Mouse (Mus musculus): Measurements from ENCODE around the gene Stk25. TPM values are rescaled to one million over a fixed set of nuclear protein-coding genes. Genes with fewer than 3 reads are reported as not detected.
A peak's percentile ranks its signal among the peaks of the same experiment; 100 is the strongest.
"Not testable (repeated sequence)": the region's sequence is repeated elsewhere in the genome, so short reads cannot be mapped to it uniquely, and the experiment has no call there.

The Stk25 gene
- total RNA-seq (2021) = 100 to 1,000 TPM; 135 to 138 TPM

DNA sequence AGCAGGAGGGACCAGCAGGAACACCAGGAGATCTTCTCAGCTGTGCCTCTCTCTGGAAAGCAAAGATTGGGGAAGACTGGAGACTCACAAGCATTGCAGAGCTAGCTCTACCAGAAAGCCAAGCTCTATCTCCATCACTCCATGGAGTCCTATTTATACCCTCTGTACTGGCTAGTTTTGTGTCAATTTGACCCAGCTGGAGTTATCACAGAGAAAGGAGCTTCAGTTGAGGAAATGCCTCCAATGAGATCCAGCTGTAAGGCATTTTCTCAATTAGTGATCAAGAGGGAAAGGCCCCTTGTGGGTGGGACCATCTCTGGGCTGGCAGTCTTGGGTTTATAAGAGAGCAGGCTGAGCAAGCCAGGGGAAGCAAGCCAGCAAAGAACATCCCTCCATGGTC is at the start of gene Stk25:
Gene Stk25, minus strand, starts transcription at position 101 of the 400 bp plus-strand sequence.
- intact Hi-C loops (cut with DNase I); DNase-seq: not testable (repeated sequence)

DNA sequence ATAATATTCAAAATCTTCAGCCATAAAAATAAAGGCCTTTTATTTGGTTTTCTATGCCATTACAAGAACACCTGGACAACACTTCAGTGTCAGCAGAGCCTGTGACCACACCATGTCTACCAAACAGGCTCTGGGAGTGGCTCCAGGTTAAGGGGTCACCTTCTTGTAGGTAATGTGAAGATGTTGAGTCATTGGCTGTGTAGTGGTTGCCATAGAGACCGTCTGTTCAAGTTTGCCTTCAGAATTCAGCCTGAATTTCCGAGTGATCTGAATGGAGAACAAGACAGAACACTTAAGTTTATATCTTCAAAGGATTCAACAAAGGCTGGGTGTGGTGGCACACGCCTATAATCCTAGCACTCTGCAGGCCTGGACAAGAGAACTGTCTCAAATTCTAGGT is 46.9 kb upstream of the Stk25 start:
- intact Hi-C loops (cut with DNase I) = no loop called here
- DNase-seq = no peak

DNA sequence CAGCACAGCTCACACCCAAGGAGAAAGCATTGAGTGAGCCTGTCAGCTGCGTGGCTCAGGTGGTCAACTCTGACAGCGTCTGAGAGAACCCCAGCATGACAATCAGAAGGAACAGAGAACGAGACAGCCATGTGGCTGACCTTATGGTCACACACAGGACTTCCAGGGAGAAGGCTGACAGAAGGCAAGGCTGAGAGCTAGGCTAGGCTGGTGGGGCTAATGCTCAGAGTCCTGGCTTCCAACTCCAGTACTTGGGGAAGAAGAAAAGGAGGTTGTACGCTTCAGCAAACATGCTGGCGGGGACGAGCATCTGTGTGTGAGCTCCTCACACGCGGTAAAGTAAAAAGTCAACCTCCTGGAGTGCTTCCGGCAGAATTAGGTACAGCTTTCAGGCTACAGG is 45.9 kb upstream of the Stk25 start:
- no peak for DNase-seq
- intact Hi-C loops (cut with DNase I) = no loop called here

DNA sequence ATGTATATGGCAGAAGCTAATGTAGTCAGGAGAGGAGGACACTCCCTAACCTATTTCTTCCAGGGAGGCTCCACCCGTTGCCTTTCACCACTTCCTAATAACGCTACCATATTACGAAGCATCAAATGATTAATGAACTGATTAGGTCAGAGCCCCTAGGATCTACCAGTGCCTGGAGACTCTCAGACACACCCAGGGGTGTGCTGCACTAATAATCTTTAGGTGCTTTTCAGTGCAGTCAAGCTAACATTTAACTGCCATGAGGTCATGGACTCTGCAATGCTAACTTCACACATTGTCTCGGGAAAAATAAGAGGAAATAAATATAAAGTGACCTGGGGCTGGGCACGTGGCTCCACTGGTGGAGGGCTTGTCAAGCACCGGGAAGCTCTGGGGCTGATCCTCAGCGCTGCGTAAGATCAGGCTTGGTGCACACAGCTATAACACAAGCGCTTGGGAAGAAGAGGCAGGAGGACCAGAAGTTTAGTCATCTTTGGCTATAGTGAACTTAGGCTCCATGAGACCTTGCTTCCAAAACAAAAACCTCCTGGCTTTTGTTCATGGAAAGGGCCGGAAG is 45.1 kb upstream of the Stk25 start:
- intact Hi-C loops (cut with DNase I) = no loop called here
- no peak for DNase-seq

DNA sequence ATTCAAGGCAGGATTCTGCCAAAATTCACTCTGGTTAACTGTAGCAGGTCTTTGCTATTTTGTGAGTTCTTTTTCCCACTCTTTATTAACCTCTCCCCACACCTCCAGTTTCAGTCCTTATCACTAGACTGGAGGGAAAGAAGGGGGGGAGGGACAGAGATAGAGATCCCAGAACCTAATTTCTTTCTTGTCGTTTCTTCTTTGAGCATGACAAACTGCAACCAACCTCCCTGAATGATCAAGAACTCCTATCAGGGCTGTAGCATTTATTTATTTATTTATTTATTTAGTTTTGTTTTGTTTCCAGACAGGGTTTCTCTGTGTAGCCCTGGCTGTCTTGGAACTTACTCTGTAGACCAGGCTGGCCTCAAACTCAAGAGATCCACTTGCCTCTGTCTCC is 43.6 kb upstream of the Stk25 start:
- no peak for DNase-seq
- intact Hi-C loops (cut with DNase I) = no loop called here

DNA sequence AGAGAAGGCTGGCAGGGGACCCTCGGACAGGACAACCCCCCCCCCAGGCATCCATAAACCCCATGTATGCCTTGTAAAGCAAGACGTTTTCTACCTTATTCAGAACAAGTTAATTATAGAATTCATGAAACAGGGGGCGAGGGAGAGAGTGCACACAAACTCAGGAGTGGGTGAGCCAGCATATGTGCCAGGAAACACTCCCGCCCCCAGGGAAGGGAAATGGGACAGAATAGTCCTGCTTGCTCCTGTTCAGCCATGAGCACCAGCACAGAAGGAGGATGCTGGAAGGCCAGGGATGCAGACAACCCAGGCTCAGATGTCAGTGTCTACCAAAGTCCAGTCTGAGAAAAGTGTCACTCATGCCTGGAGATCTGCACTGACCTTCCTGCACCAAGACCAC is 40.7 kb upstream of the Stk25 start:
- DNase-seq = no peak
- intact Hi-C loops (cut with DNase I) = no loop called here

DNA sequence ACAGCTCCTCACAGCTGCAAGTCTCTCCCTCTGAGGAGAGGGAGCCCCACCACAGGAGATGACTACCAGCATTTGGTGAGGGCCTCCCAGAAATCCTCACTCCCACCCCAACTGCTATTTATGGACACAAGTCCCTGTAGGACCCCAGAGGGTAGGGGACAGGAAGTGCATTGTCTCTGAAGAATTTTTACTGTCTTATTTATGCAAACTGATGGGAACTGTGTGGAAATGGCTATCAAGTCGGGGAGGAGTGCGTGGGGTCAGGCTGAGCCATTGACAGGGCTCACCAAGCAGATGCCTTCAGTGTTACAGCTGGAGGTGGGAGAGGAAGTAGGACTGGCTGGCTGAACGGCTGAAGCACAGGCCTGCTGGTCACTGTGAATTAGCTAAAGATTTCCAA is 38.9 kb upstream of the Stk25 start:
- DNase-seq = no peak
- intact Hi-C loops (cut with DNase I) = no loop called here

DNA sequence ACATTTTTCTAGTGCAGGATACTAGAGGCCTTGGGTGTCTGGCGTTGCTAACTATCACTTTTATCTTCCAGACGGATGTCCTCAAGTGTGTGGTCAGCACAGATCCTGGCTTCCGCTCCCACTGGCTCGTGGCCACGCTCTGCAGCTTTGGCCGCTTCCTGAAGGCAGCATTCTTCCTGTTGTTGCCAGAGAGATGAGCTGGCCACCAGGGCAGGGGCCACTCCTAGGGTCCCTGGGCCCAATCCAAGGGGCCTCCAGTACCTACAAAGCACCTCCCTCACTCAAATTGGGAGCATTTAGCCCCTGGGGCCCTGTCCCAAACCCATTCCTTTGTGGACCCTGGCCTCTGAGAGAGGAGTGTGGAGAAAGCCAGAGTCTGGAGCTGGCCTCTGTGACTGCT is 36.5 kb upstream of the Stk25 start:
- intact Hi-C loops (cut with DNase I) = no loop called here
- peak; percentile 80 for DNase-seq

DNA sequence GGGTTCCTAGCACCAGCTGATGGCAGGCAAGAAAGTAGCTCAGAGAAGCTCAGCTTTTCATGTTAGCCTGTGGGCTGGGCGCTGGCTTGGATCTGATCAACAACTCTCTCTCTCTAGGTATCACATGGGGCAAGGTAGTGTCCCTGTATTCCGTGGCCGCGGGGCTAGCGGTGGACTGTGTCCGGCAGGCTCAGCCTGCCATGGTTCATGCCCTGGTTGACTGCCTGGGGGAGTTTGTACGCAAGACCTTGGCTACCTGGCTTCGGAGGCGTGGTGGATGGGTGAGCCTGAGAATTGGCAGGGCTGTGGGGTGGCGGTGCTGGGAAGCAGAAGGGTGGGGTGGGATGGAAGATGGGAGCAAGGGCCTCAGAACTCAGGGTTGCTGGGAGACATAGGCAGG is 35.5 kb upstream of the Stk25 start:
- intact Hi-C loops (cut with DNase I) = no loop called here
- DNase-seq = no peak

DNA sequence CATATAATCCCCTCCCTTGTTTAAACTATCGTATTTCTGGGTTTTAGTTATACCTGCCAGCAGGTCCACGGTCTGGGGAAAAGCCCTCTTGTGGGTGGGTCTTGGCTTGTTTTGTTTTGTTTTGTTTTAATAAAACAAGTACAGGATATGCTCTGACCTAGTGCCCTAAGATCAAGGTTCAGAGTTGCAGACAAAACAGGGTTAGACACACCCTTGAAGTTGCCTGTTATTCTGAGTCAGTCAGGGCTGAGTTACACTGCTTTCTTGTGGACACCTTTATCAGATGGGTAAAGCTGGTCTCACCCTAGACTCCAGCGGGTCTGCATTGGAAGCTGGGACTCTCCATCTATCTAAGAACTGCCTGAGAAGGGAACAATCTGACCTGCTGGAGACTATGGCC is 35.0 kb upstream of the Stk25 start:
- DNase-seq = no peak

DNA sequence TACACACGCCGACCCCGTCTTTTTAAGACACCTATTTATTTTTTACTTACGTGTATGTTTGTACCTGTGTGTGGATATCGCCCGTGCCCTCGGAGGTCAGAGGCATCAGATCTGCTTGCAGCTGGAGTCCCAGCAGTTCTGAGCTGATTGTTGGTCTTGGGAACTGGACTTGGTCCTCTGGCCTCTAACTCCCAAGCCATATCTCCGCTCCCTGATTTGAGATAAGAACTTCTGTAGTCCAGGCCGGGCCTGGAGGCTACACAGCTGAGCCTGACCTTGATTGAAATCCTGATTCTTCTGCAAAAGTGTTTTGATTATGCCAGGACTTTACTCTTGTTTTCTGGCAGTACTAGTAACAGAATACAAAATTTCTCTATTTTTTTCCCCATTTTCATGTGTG is 34.3 kb upstream of the Stk25 start:
- intact Hi-C loops (cut with DNase I) = no loop called here
- DNase-seq = no peak

More for the DNA sequence above, 35.0 kb upstream of the Stk25 start:
- intact Hi-C loops (cut with DNase I) = no loop called here

DNA sequence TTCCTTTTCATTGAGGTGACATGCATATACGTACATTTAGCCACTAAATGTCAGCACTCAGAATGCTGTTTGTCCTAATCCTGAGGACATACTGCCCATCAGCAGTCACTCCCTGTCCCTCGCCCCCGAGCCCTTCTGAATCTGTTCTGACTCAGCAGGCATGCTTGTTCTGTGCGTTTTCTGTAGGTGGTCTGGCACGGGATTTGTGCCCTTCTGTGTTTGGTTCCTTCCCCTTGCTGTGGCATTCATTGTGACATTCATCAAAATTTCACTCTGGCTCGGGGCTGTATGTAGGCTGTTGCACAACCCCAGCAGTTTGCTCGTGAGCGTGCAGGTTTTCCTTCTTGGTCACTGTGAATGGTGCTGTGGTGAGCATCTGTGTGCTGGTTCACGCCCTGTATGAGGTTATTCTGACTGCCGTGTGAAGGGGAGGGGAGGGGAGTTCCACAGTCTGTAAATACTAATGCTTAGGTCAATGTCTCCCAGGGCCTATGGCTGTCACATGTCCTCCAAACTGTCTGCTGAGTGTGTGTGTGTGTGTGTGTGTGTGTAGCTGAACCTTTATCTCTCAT is 33.4 kb upstream of the Stk25 start:
- intact Hi-C loops (cut with DNase I) = no loop called here
- no peak for DNase-seq

DNA sequence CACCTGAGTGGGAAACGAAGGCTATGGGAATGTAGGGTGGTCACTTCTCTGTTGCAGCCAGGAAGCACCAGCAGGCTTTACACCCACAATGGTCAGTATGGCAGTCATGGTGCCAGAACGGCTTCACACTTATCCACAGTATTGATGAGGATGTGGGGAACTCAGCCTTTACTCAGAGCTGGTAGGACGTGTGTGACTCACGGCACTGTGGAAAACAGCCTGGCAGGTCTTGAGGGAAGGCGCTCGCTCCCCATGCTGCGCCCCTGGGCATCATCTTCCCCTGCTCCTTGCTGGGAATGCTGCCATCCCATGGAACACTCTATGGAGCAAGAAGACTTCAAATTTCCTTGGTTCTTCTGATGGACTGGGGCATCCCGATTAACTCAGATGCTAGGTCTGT is 32.6 kb upstream of the Stk25 start:
- no peak for DNase-seq
- intact Hi-C loops (cut with DNase I) = no loop called here

DNA sequence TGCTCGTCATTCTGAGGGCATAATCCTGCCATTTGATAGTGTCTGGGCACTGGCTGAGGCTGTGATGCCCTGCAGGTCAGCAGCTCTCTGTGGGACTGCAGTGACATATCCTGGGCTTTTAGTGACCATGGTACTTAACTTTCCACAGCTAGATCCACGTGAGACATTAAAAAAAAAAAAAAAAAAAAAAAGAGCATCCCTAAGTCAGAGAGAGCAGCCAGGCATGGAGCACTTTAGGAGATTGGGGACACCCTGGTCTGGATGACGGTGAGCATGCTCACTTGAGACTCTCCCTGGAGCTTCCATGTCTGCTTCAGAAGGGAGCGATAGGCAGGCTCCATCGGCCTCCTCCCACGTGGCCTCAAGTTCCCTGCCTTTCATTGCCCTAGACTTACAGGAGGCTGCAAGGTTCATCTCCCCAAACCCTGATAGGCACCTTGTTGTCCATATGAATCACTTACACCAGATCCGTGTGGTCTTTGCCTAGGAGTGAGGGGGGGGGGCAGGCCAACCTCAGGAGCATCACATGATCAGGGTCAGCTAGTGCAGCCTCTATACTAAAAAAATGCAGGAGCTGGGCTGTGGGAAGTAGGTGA is 31.5 kb upstream of the Stk25 start:
- intact Hi-C loops (cut with DNase I) = loop anchor here (5.0 kb wide), 1 partner anchor 32 kb away; no protein-coding TSS in a partner anchor
- no peak for DNase-seq

DNA sequence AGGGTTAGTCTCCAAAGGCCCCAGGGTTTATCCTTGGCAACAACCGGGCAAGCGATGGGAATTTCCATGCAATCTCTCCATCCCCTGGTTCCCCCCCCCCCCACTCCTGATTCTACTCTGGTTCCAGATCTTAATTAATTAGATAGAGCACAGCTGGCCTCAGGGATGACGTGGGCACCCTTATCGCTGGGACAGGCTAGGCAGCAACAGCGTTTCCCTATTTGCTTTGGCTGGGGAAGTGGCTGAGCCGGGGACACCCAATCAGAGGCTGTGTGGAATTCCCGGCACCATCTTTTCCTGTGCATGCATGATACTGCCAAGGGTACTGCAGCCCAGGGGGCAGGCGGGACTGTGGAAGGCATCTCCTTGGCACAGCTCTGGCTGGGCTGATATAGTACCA is 29.7 kb upstream of the Stk25 start:
- intact Hi-C loops (cut with DNase I) = loop anchor here (5.0 kb wide), 1 partner anchor 34 kb away; no protein-coding TSS in a partner anchor
- DNase-seq = peak; percentile 48 to 53

DNA sequence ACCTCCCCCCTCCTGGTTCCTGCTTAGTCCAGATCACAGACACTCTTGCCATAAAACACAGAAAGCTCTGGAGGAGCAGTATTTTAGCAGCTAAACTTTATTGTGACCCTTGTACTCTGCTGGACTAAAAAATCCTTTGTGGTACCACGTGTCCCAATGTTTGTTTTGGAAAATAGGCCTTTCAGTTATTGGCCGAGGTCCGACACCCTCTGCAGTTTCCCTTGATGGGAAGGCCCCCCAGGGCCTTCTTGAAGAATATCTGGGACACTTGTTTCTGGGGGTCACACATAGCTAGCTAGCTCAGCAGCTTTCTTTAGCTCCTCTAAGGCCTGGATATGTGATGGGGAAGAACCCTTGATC is 28.5 kb upstream of the Stk25 start:
- no peak for DNase-seq
- intact Hi-C loops (cut with DNase I) = loop anchor here (5.0 kb wide), 1 partner anchor 35 kb away; no protein-coding TSS in a partner anchor

DNA sequence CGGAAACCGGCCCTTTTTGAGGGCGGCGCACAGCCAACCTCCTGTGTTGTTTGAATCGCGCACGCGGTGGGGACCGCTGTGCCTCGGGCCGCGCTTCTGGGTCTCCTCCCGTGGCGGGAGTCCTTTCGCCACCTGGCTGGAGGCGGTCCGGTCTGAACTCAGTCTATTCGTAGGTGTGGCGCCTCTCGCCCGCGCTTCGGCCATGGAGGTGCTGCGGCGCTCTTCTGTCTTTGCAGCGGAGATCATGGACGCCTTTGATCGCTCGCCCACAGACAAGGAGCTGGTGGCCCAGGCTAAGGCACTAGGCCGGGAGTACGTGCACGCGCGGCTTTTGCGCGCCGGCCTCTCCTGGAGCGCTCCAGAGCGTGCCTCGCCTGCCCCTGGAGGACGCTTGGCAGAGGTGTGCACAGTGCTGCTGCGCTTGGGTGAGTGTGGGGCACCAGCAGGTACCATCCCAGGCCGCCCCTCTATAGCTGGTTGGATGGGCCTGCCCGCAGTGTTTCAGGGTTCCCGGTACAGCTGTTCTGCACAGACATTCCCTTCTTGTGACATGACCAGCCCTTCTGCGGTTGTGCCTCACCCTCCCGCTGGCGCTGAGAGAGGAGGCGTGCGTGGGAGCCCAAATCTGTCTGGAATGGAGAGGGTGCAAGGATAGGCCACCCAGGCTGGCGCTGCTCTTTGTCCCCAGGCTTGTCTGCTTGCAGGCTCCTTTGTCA is 27.9 kb upstream of the Stk25 start:
- intact Hi-C loops (cut with DNase I) = loop anchor here (5.0 kb wide), 1 partner anchor 36 kb away; no protein-coding TSS in a partner anchor
- peak; percentile 62 to 68 for DNase-seq

DNA sequence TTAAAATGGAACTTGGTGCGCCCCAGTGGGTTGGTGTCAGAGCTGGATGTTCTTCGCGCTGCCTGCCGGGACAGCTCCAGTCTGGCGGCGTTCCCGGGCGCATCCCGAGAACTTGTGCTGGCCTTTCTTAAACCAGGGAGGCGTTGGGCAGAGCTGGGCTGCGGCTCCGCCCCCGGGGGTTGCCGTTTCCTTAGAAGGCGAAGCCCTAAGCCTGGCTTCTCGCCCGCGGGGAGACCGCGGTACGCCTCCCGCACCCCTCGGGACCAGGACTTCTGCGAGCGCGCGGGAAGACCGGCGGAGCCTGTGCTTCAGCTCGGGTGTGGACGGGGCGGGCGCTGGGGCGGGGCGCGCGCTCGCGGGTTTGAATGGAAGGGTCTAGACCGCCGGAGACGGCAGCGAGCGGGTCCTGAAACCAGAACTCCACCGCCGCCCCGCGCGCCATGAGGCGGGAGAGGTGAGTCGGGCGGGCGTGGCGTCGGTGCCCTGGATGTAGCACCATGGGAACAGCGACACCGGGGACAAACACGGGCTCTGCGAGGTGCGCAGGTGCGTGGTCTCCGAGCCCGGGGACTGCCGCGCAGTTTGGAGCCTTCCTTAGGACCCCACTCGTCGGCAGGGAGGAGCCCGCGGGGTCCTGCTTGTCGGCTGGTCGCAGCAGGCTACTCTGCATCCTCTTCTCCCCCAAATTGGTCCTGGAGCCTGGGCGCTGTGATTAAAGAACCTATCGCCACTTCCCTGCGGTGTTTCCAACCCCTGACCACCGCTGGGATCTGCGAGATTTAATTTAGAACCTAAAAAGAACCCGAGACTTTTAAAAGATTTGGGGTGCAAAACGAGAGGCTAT is 27.2 kb upstream of the Stk25 start, which contains the start of gene Bok:
Gene Bok, plus strand, starts transcription at position 260 of the 844 bp plus-strand sequence.
- intact Hi-C loops (cut with DNase I) = loop anchor here (5.0 kb wide), 1 partner anchor 37 kb away; no protein-coding TSS in a partner anchor
- DNase-seq = peak; percentile 87 to 88

DNA sequence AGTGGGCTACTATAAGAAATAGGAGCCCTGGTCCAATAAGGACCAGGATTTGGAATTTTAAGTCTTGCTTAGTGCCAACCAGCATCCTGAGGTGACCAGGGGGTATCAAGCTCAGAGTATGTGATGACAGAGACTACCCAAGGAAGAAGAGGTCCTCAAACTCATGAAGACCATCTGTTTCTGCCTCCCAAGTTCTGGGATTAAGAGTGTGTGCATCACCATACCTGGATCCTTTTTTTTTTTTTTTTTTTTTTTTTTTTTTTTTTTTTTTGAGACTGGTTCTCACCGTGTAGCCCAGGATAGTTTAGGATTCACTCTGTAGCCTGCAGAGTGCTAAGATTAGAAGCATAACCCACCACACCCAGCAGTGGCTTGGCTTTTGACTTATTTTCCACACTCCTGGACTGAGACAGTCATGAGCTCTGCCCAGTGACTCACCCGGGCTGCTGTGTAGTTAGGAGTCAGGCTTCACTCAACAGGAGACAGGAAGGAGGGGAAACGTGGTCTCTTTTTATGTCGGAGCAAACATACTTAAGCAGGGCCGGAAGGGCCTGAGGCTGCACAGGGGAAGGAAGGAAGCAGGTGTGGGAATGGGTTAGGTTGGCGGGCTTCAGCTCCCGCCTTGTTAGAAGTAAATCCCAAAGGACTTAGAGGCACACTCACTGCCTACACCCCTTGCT is 21.6 kb upstream of the Stk25 start:
- DNase-seq = peak; percentile 54 to 62
- intact Hi-C loops (cut with DNase I) = no loop called here

DNA sequence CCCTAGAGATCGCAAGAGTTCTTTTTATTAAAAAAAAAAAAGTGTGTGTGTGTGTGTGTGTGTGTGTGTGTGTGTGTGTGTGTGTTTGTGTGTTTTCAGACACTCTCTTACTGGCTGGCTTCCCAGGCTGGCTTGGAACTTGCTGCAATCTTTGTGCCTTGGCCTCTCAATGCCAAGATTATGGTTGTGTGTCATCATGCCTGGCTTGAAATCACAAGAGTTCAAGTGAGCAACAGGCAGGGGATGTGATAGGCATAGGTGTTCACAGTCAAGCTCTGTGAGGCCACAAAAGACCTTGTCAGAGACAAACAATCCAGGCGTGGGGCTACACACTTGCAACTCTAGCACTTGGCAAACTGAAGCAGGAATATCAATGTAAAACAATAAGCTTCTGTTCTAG is 19.9 kb upstream of the Stk25 start:
- peak; percentile 63 to 76 for DNase-seq
- intact Hi-C loops (cut with DNase I) = no loop called here
